Mouse (Mus musculus) cerebellum, adult 11-12 months (tissue): Measurements from ENCODE around the gene Apeh.

Experiments used
- DNase-seq: peaks from one replicate; pipeline ENCODE4 v3.0.0; 2022

Gene Apeh

GRCm38 (mm10) chr9:108049561-108050251, 44.7 kb downstream of the Apeh start:
- peak; percentile 49 for DNase-seq

- DNase-seq, result peak; percentile 96
Measured at GRCm38 (mm10) chr9:108049016-108049455, 45.4 kb downstream of the Apeh start, which contains the start of gene Gmppb. Gene Gmppb (plus strand): TSS chr9:108049242.

- DNase-seq, result peak; percentile 55
Measured at GRCm38 (mm10) chr9:108048566-108048955, 45.8 kb downstream of the Apeh start.

GRCm38 (mm10) chr9:108047601-108048565, 46.5 kb downstream of the Apeh start:
- peak; percentile 33 for DNase-seq

GRCm38 (mm10) chr9:108046582-108046981, 47.8 kb downstream of the Apeh start:
- no peak for DNase-seq

GRCm38 (mm10) chr9:108044751-108045492, 49.5 kb downstream of the Apeh start:
- DNase-seq, result no peak
